Comparison of ENCODE assay signal across 7 mouse cellular contexts in genomic region chr16:20672500-20672902, GRCm38 (mm10). TPM values are rescaled to one million over a fixed set of nuclear protein-coding genes. Genes with fewer than 3 reads are reported as not detected.
DNase-seq lines count a peak whose midpoint lies in the region; ATAC-seq lines count a peak whose summit lies in the region.

No protein-coding gene starts in this region.

- H3K9ac ChIP-seq in intestine, embryonic 16.5 days (ENCODE audit: low read depth, low read length) = peak overlapping the region; percentile 89
- H3K9ac ChIP-seq in midbrain, embryonic 11.5 days (ENCODE audit: low read length) = peak overlapping the region; percentile 95

- intact Hi-C loops in left cerebral cortex, postnatal 36 days (cut with DNase I) = no loop called here

- no peaks in the 10 kb centered on the region for H3K27me3 ChIP-seq in intestine, embryonic 16.5 days (replicated peaks; ENCODE audit: control insufficient read depth, insufficient read depth, low read length)
- no peaks in the 10 kb centered on the region for H3K27me3 ChIP-seq in midbrain, embryonic 11.5 days (ENCODE audit: control insufficient read depth, insufficient read depth, low read length)

- peak overlapping the region; percentile 62 for H3K4me2 ChIP-seq in intestine, embryonic 16.5 days (ENCODE audit: low read depth, low read length)
- H3K4me2 ChIP-seq in midbrain, embryonic 11.5 days = peak overlapping the region; percentile 96

- H3K27ac ChIP-seq in intestine, embryonic 16.5 days (ENCODE audit: low read length) = peak overlapping the region; percentile 84
- H3K27ac ChIP-seq in midbrain, embryonic 11.5 days (ENCODE audit: low read depth, low read length) = peak overlapping the region; percentile 88

- peak; percentile 91 for ATAC-seq in intestine, embryonic 16.5 days
- peak; percentile 97 for ATAC-seq in midbrain, embryonic 11.5 days (ENCODE audit: low FRiP score)

- H3K4me1 ChIP-seq in intestine, embryonic 16.5 days (ENCODE audit: control insufficient read depth, insufficient read depth, low read length) = peaks cover 24% of the 10 kb centered on the region
- peaks cover 15% of the 10 kb centered on the region for H3K4me1 ChIP-seq in midbrain, embryonic 11.5 days (ENCODE audit: control insufficient read depth, insufficient read depth, low read length)

- H3K4me3 ChIP-seq in intestine, embryonic 16.5 days (ENCODE audit: low read length) = peak overlapping the region; percentile 63
- peak overlapping the region; percentile 99 for H3K4me3 ChIP-seq in midbrain, embryonic 11.5 days (ENCODE audit: low read depth, low read length)

- peaks cover 13% of the 10 kb centered on the region for H3K36me3 ChIP-seq in intestine, embryonic 16.5 days (ENCODE audit: control insufficient read depth, insufficient read depth, low read length)
- peaks cover 18% of the 10 kb centered on the region; the same call in 1 of the 2 replicates for H3K36me3 ChIP-seq in midbrain, embryonic 11.5 days (ENCODE audit: control insufficient read depth, insufficient read depth, low read length)

- WGBS in intestine, embryonic 16.5 days = under 1% methylated on average over 37 of the region's 38 CpGs
- WGBS in midbrain, embryonic 11.5 days = under 1% methylated on average over 28 of the region's 38 CpGs

- peak; percentile 98 for DNase-seq in adrenal gland, adult 2 months
- DNase-seq in embryo, embryonic 11.5 days (ENCODE audit: low read depth, low spot score) = peak; percentile 94
- peak; percentile 95 to 97 for DNase-seq in gastrocnemius, postnatal 4 days (ENCODE audit: low spot score in 2 of 2)
- DNase-seq in left cerebral cortex, postnatal 36 days (ENCODE audit: low spot score in 2 of 2) = peak; percentile 95 to 98
- peak; percentile 99 for DNase-seq in midbrain, embryonic 11.5 days (ENCODE audit: low spot score, missing footprints)
- DNase-seq in skeletal muscle tissue, adult 2 months (ENCODE audit: low read depth, low spot score) = peak; percentile 95

- H3K9me3 ChIP-seq in intestine, embryonic 16.5 days (ENCODE audit: control insufficient read depth, low read length) = no peaks in the 10 kb centered on the region
- no peaks in the 10 kb centered on the region for H3K9me3 ChIP-seq in midbrain, embryonic 11.5 days (ENCODE audit: control insufficient read depth, low read length)

RNA-seq across cellular contexts. Expression of gene Eif4g1, which starts 4.4 kb away (rescaled TPM):
- 100 to 1,000 TPM; 368 to 454 TPM for total RNA-seq in adrenal gland, adult 2 months (2021)
- polyA plus RNA-seq in adrenal gland, adult 2 months (2012; rRNA removed) = 486 and 565 TPM in 2 replicates
- total RNA-seq in gastrocnemius, postnatal 4 days (2021) = 100 to 1,000 TPM; 329 to 339 TPM
- 158 and 162 TPM in 2 replicates for polyA plus RNA-seq in intestine, embryonic 16.5 days (2015; fragmentation: Nextera tagmentation; extraction: Ambion mirVana)
- 100 to 1,000 TPM; 281 to 286 TPM for total RNA-seq in left cerebral cortex, postnatal 36 days (2021)
- polyA plus RNA-seq in midbrain, embryonic 11.5 days (2014; fragmentation: Nextera tagmentation; extraction: Ambion mirVana) = 132 and 142 TPM in 2 replicates

RNA-seq across cellular contexts. Expression of gene Fam131a, which starts 20.5 kb away (rescaled TPM):
- 10 to 100 TPM; 10.3 to 13.3 TPM for total RNA-seq in adrenal gland, adult 2 months (2021)
- 24.9 and 29.4 TPM in 2 replicates for polyA plus RNA-seq in adrenal gland, adult 2 months (2012; rRNA removed)
- total RNA-seq in gastrocnemius, postnatal 4 days (2021) = 10 to 100 TPM; 40.5 to 44.9 TPM
- 6.2 and 6.8 TPM in 2 replicates for polyA plus RNA-seq in intestine, embryonic 16.5 days (2015; fragmentation: Nextera tagmentation; extraction: Ambion mirVana)
- 100 to 1,000 TPM; 303 to 372 TPM for total RNA-seq in left cerebral cortex, postnatal 36 days (2021)
- 8.8 and 12.5 TPM in 2 replicates for polyA plus RNA-seq in midbrain, embryonic 11.5 days (2014; fragmentation: Nextera tagmentation; extraction: Ambion mirVana)

RNA-seq across cellular contexts. Expression of gene Psmd2, which starts 21.0 kb away (rescaled TPM):
- 100 to 1,000 TPM; 215 to 285 TPM for total RNA-seq in adrenal gland, adult 2 months (2021)
- 38.1 and 43.8 TPM in 2 replicates for polyA plus RNA-seq in adrenal gland, adult 2 months (2012; rRNA removed)
- total RNA-seq in gastrocnemius, postnatal 4 days (2021) = 100 to 1,000 TPM; 179 to 195 TPM
- polyA plus RNA-seq in intestine, embryonic 16.5 days (2015; fragmentation: Nextera tagmentation; extraction: Ambion mirVana) = 276 and 309 TPM in 2 replicates
- 100 to 1,000 TPM; 214 to 240 TPM for total RNA-seq in left cerebral cortex, postnatal 36 days (2021)
- polyA plus RNA-seq in midbrain, embryonic 11.5 days (2014; fragmentation: Nextera tagmentation; extraction: Ambion mirVana) = 474 and 502 TPM in 2 replicates

RNA-seq across cellular contexts. Expression of gene Ece2, which starts 42.9 kb away (rescaled TPM):
- 10 to 100 TPM in 1 of 2 experiments, 1 to 10 TPM in 1; 9.3 to 18.8 TPM for total RNA-seq in adrenal gland, adult 2 months (2021)
- polyA plus RNA-seq in adrenal gland, adult 2 months (2012; rRNA removed) = 2.3 and 5.0 TPM in 2 replicates
- 1 to 10 TPM in 1 of 2 experiments, under 1 TPM in 1; 0.74 to 2.4 TPM for total RNA-seq in gastrocnemius, postnatal 4 days (2021)
- polyA plus RNA-seq in intestine, embryonic 16.5 days (2015; fragmentation: Nextera tagmentation; extraction: Ambion mirVana) = 1.7 TPM in 2 replicates
- 10 to 100 TPM; 19.4 to 28.5 TPM for total RNA-seq in left cerebral cortex, postnatal 36 days (2021)
- polyA plus RNA-seq in midbrain, embryonic 11.5 days (2014; fragmentation: Nextera tagmentation; extraction: Ambion mirVana) = 2.5 and 4.0 TPM in 2 replicates

RNA-seq across cellular contexts. Expression of gene Polr2h, which starts 45.0 kb away (rescaled TPM):
- 10 to 100 TPM; 31.2 to 45.2 TPM for total RNA-seq in adrenal gland, adult 2 months (2021)
- 9.3 and 9.5 TPM in 2 replicates for polyA plus RNA-seq in adrenal gland, adult 2 months (2012; rRNA removed)
- total RNA-seq in gastrocnemius, postnatal 4 days (2021) = 10 to 100 TPM; 20.1 to 20.6 TPM
- polyA plus RNA-seq in intestine, embryonic 16.5 days (2015; fragmentation: Nextera tagmentation; extraction: Ambion mirVana) = 84.5 and 95.5 TPM in 2 replicates
- 10 to 100 TPM; 21.7 to 25.5 TPM for total RNA-seq in left cerebral cortex, postnatal 36 days (2021)
- 104 and 119 TPM in 2 replicates for polyA plus RNA-seq in midbrain, embryonic 11.5 days (2014; fragmentation: Nextera tagmentation; extraction: Ambion mirVana)

Comparison
In these comparisons a context has a peak if more than half of its experiments do, and no peak if none do; other contexts are left out.
1. Peak in every context shown above with its lines: DNase-seq, ATAC-seq, H3K4me3 ChIP-seq and H3K27ac ChIP-seq.
2. RNA of gene Fam131a, which starts 20.5 kb away (total RNA-seq): 303 to 372 TPM in left cerebral cortex, postnatal 36 days; 40.5 to 44.9 TPM in gastrocnemius, postnatal 4 days and 10.3 to 13.3 TPM in adrenal gland, adult 2 months; every median in the first group is over 4 times any median in the second.